Mouse (Mus musculus) 416B (cell line): ENCODE measurements around the gene Zmat3.
A peak's percentile ranks its signal among the peaks of the same experiment; 100 is the strongest.

Source experiments
- DNase-seq: peaks from one replicate; pipeline ENCODE4 v3.0.0; 2011; ENCODE audit warnings: low read depth

Zmat3 gene

GRCm38 (mm10) chr3:32371957-32372356 is 6.1 kb upstream of the Zmat3 start:
- DNase-seq: no peak

GRCm38 (mm10) chr3:32367516-32367915 is 1.7 kb upstream of the Zmat3 start:
- DNase-seq: peak; percentile 18

- DNase-seq: no peak
Observed at GRCm38 (mm10) chr3:32366246-32366734, 476 bp upstream of the Zmat3 start.

- peak; percentile 66 for DNase-seq
Observed at GRCm38 (mm10) chr3:32364841-32365545, 821 bp downstream of the Zmat3 start.

GRCm38 (mm10) chr3:32364195-32364594 is 1.6 kb downstream of the Zmat3 start:
- DNase-seq: peak; percentile 88

GRCm38 (mm10) chr3:32361221-32361620 is 4.6 kb downstream of the Zmat3 start:
- no peak for DNase-seq

GRCm38 (mm10) chr3:32347881-32348280 is 17.9 kb downstream of the Zmat3 start:
- DNase-seq: no peak

GRCm38 (mm10) chr3:32345249-32345648 is 20.6 kb downstream of the Zmat3 start:
- no peak for DNase-seq

- no peak for DNase-seq
Observed at GRCm38 (mm10) chr3:32344825-32345224, 21.0 kb downstream of the Zmat3 start.

GRCm38 (mm10) chr3:32343371-32343770 is 22.4 kb downstream of the Zmat3 start:
- DNase-seq: no peak

GRCm38 (mm10) chr3:32341434-32341833 is 24.4 kb downstream of the Zmat3 start:
- no peak for DNase-seq

- no peak for DNase-seq
Observed at GRCm38 (mm10) chr3:32338231-32338630, 27.6 kb downstream of the Zmat3 start.

- DNase-seq: no peak
Observed at GRCm38 (mm10) chr3:32337770-32338169, 28.0 kb downstream of the Zmat3 start.

GRCm38 (mm10) chr3:32334901-32335300 is 30.9 kb downstream of the Zmat3 start:
- no peak for DNase-seq

- DNase-seq: peak; percentile 87
Observed at GRCm38 (mm10) chr3:32333456-32334086, 32.2 kb downstream of the Zmat3 start.

GRCm38 (mm10) chr3:32317901-32318416 is 47.9 kb downstream of the Zmat3 start:
- DNase-seq: no peak

GRCm38 (mm10) chr3:32317165-32317900 is 48.5 kb downstream of the Zmat3 start:
- DNase-seq: peak; percentile 17

- no peak for DNase-seq
Observed at GRCm38 (mm10) chr3:32314746-32315145, 51.1 kb downstream of the Zmat3 start.

GRCm38 (mm10) chr3:32304171-32304570 is 61.6 kb downstream of the Zmat3 start:
- no peak for DNase-seq

GRCm38 (mm10) chr3:32292001-32292400 is 73.8 kb downstream of the Zmat3 start:
- no peak for DNase-seq
